Mouse (Mus musculus) ES-Bruce4 (cell line): Measurements from ENCODE around the gene Spryd3.

Source experiments
- CTCF ChIP-seq: IDR thresholded peaks from one replicate; pipeline ENCODE4 v1.8.1; 2011; ENCODE audit warnings: low read depth, low read length
- EP300 ChIP-seq: IDR thresholded peaks from 2 replicates; pipeline ENCODE4 v1.6.1; 2011; ENCODE audit warnings: low read depth, low read length; ENCODE audit not compliant: insufficient read depth
- POLR2A ChIP-seq: IDR thresholded peaks from one replicate; pipeline ENCODE4 v1.8.1; 2011; ENCODE audit warnings: low read length; ENCODE audit not compliant: insufficient read depth

DNA sequence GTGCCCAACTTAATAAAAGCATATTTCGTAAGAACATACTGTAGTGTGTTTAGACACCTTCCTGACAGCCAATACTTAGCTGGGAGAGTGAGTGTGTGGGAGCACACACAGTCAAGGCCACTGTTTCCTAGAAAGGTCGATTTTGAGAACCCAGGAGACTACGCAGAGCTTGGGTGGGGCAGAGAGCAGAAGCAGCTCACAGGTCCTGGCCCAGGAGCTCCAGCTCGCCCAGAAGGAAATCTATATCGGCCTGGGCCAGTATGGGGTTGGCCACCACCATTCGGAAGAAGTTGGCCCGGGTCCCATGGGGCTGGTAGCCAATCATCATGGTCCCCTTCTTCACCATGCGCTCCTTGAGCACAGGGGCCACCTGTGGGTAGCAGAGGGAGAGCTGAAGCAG is 41.4 kb upstream of the Spryd3 start:
- no peak for TF ChIP-seq CTCF
- TF ChIP-seq EP300 = no peak
- no peak for TF ChIP-seq POLR2A
